Mouse (Mus musculus) left cerebral cortex, postnatal 36 days (tissue): ENCODE measurements around the gene a. TPM values are rescaled to one million over a fixed set of nuclear protein-coding genes. Genes with fewer than 3 reads are reported as not detected.

Experiments
- total RNA-seq, 2 experiments: library from RNA; stranded (reverse); gene quantifications; 2 replicates each; pipeline ENCODE4 v1.2.3; 2021

The a gene
- total RNA-seq, 2 experiments from 2014 or later: not detected

Other genes starting within 250 kb of the a start
- 1 to 10 TPM in 1 of 2 experiments, under 1 TPM in 1; 0.49 to 1.2 TPM for gene 1700003F12Rik, start 244.3 kb upstream of the a start, total RNA-seq
- gene Actl10, start 239.6 kb upstream of the a start, total RNA-seq: not detected
- 10 to 100 TPM; 88.7 to 95.3 TPM for gene Necab3, start 232.5 kb upstream of the a start, total RNA-seq
- gene E2f1, start 221.5 kb upstream of the a start, total RNA-seq: 10 to 100 TPM; 10.2 to 14.6 TPM
- 10 to 100 TPM; 12.4 to 13.9 TPM for gene Pxmp4, start 187.7 kb upstream of the a start, total RNA-seq
- gene Zfp341, start 178.1 kb upstream of the a start, total RNA-seq: 10 to 100 TPM; 11.8 to 12.9 TPM
- not detected for gene 4930519P11Rik, start 178.0 kb upstream of the a start, total RNA-seq
- 100 to 1,000 TPM; 202 to 234 TPM for gene Chmp4b, start 139.7 kb upstream of the a start, total RNA-seq
- not detected for gene Gm14214, start 21.4 kb upstream of the a start, total RNA-seq
- gene Raly, start 306 bp upstream of the a start, total RNA-seq: 100 to 1,000 TPM in 1 of 2 experiments, 10 to 100 TPM in 1; 99.7 to 112 TPM
- gene Eif2s2, start 101.5 kb downstream of the a start, total RNA-seq: 10 to 100 TPM; 45.5 to 49.9 TPM
- gene Gm14226, start 226.9 kb downstream of the a start, total RNA-seq: under 1 TPM; 0.10 to 0.11 TPM